Mouse (Mus musculus) lung, embryonic 14.5 days (tissue): Measurements from ENCODE around the gene Nfx1. TPM values are rescaled to one million over a fixed set of nuclear protein-coding genes. Genes with fewer than 3 reads are reported as not detected.

Source experiments
- ATAC-seq: fragments of 200-750 bp; cut with Nextera tagmentation; 2 replicates; pipeline ENCODE4 v1.8.0; 2017; ENCODE audit warnings: mild to moderate bottlenecking, moderate TSS enrichment, moderate library complexity; ENCODE audit not compliant: insufficient read depth
- DNase-seq: peaks from one replicate; pipeline ENCODE4 v3.0.0-alpha.2; 2015
- H3K27ac ChIP-seq: fragments of 300-500 bp; sonication (generic); 2 replicates; pipeline ENCODE4 v1.5.1; 2014; ENCODE audit warnings: low read depth, mild to moderate bottlenecking, moderate library complexity
- H3K27me3 ChIP-seq: fragments of 300-500 bp; sonication (generic); 2 replicates; pipeline ENCODE4 v1.6.1; 2014; ENCODE audit warnings: low read length, control low read depth; ENCODE audit not compliant: insufficient read depth
- H3K36me3 ChIP-seq: fragments of 300-500 bp; sonication (generic); 2 replicates; pipeline ENCODE4 v1.6.1; 2014; ENCODE audit warnings: control low read depth; ENCODE audit not compliant: insufficient read depth
- H3K4me1 ChIP-seq: fragments of 300-500 bp; sonication (generic); 2 replicates; pipeline ENCODE4 v1.6.1; 2014; ENCODE audit warnings: antibody characterized with exemption, control low read depth; ENCODE audit not compliant: insufficient read depth
- H3K4me2 ChIP-seq: fragments of 300-500 bp; sonication (generic); 2 replicates; pipeline ENCODE4 v1.6.1; 2014; ENCODE audit warnings: mild to moderate bottlenecking
- H3K4me3 ChIP-seq: fragments of 300-500 bp; sonication (generic); 2 replicates; pipeline ENCODE4 v1.5.1; 2014; ENCODE audit warnings: low read depth, low read length
- H3K9ac ChIP-seq: fragments of 300-500 bp; sonication (generic); 2 replicates; pipeline ENCODE4 v1.6.1; 2014
- H3K9me3 ChIP-seq: fragments of 300-500 bp; sonication (generic); 2 replicates; pipeline ENCODE4 v1.6.1; 2016; ENCODE audit warnings: low read depth, low read length, control low read depth
- CTCF ChIP-seq: IDR thresholded peaks from 2 replicates; pipeline ENCODE4 v1.5.1; 2016; ENCODE audit warnings: antibody characterized with exemption, low read depth
- WGBS: fragments of 180-500 bp; shearing (Covaris S2); extraction: QIAGEN DNeasy Blood & Tissue Kit; methylation state at CpG from one replicate; pipeline ENCODE4 v1.1.7; 2014; 5-methylcytosine and 5-hydroxymethylcytosine counted together
- polyA plus RNA-seq: library from polyadenylated mRNA; unstranded; fragments of >200 nt; fragmentation: Nextera tagmentation; extraction: Ambion mirVana; gene quantifications from 2 replicates; pipeline ENCODE4 v1.2.1, GENCODE M21; 2014

The Nfx1 gene
- polyA plus RNA-seq, 1 experiment from 2014 or later, result 95.7 TPM

DNA sequence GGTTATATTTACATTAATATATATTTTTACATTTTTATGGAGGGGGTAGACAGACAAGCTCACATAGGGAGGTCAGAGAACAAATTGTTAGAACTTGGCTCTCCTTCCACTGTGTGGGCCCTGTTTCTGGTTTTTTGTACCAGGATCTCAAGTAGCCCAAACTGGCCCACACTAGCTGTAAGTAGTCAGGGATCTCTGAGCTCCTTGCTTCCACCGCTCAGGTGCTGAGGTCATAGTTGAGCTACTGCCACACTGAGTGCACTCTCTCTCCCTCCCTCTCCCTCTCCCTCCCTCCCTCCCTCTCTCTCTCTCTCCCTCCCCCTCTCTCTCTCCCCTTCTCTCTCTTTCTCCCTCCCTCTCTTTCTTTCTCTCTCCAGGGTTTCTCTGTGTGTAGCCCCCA is 85.5 kb downstream of the Nfx1 start:
- Histone ChIP-seq H3K4me1 (peaks cover 8% of the 10 kb centered on the region; the same call in 1 of the 2 replicates), H3K9ac (no peak overlapping the region), H3K4me3 (no peak overlapping the region), H3K27ac (no peak overlapping the region), H3K36me3 (no peaks in the 10 kb centered on the region), H3K4me2 (no peak overlapping the region), H3K27me3 (no peaks in the 10 kb centered on the region), H3K9me3 (no peaks in the 10 kb centered on the region)
- ATAC-seq (no peak), DNase-seq (no peak)
- WGBS, result 38% methylated on average over 1 of the region's 1 CpGs
- TF ChIP-seq CTCF, result no peak

DNA sequence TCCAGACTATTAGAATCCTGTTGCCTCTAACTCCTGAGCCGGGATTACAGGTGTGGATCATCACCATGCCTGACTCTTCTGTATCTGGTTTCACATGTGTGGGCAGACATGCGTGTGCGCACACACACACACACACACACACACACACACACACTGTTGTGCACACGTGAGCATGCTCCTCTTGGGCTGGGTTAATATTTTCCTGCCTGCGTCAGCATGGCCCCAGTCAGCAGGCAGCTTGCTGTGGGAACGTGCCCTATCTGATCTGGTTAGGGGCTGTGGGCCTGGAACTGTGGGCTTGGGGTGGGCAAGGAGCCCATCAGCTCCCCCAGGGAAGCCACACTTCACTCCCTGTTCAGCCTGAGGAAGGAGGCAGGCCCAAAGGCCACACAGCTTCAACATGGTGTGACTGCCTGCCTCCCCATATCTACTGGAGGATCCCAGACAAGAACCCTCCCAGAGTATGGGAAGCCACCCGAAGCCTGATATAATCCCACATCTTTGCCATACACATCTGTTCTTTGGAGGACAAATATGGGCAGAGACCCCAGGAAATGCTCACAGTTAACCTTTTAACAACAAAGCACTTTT is 86.1 kb downstream of the Nfx1 start:
- TF ChIP-seq CTCF, result no peak
- no peaks in the 10 kb centered on the region for H3K27me3 ChIP-seq
- DNase-seq (no peak), ATAC-seq (no peak)
- no peaks in the 10 kb centered on the region for H3K36me3 ChIP-seq
- H3K27ac ChIP-seq, result no peak overlapping the region
- H3K9me3 ChIP-seq, result no peaks in the 10 kb centered on the region
- no peak overlapping the region for H3K4me3 ChIP-seq
- peaks cover 8% of the 10 kb centered on the region; the same call in 1 of the 2 replicates for H3K4me1 ChIP-seq
- no peak overlapping the region for H3K4me2 ChIP-seq
- 50% methylated on average over 7 of the region's 7 CpGs for WGBS
- no peak overlapping the region for H3K9ac ChIP-seq

DNA sequence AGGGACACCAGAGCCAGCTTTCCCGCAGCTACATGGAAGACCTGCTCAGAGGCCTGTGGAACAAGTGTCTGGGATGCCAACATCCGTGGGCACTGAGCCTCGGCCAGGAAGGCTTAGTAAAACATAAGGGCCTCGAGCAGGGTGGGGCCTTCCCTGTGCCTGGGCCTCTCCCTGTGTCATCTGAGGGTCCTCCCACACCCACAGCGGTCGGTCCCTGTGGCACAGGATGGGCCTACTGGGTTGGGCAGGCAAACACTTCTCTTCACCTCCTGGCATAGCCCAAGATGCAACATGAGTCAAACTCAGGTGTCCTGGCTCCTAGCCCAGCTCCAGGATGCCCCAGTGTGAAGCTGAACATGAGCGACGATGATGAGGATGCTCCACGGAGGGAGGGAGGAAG is 86.7 kb downstream of the Nfx1 start:
- no peaks in the 10 kb centered on the region for H3K36me3 ChIP-seq
- no peak overlapping the region for H3K4me3 ChIP-seq
- H3K4me2 ChIP-seq, result no peak overlapping the region
- H3K4me1 ChIP-seq, result peaks cover 8% of the 10 kb centered on the region; the same call in 1 of the 2 replicates
- DNase-seq (no peak), ATAC-seq (no peak)
- TF ChIP-seq CTCF, result no peak
- 63% methylated on average over 9 of the region's 9 CpGs for WGBS
- no peaks in the 10 kb centered on the region for H3K27me3 ChIP-seq
- no peak overlapping the region for H3K27ac ChIP-seq
- no peak overlapping the region for H3K9ac ChIP-seq
- no peaks in the 10 kb centered on the region for H3K9me3 ChIP-seq

DNA sequence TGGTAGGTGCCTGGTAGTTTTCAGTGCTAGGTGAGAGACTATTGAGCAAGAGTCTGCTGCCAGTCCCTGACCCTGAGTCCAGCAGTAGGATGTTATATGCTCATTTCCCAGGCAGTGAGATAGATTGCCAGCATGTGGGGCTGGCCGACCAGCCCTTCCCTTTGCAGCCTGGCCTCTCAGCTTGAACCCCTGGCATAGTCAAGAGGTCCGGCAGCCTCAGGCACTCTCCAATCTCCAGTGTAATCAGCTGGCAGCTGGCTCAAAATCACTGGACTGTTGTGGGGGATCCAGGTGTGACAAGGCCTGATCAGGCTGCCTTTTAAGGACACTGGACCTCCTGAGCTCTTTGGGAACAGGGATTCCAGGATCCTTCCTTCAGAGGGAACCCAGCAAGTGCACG is 92.6 kb downstream of the Nfx1 start:
- DNase-seq, result no peak
- Histone ChIP-seq H3K4me2 (no peak overlapping the region), H3K27me3 (no peaks in the 10 kb centered on the region), H3K4me3 (no peak overlapping the region), H3K9ac (no peak overlapping the region), H3K9me3 (no peaks in the 10 kb centered on the region), H3K4me1 (no peaks in the 10 kb centered on the region), H3K27ac (no peak overlapping the region), H3K36me3 (no peaks in the 10 kb centered on the region)
- 45% methylated on average over 3 of the region's 3 CpGs for WGBS
- no peak for ATAC-seq
- TF ChIP-seq CTCF, result no peak

GRCm38 (mm10) chr4:41063894-41064673 is 93.4 kb downstream of the Nfx1 start:
- 0 out of 2 replicates have a peak, but pooled peaks have one; percentile 21 for ATAC-seq
- Histone ChIP-seq H3K9me3 (no peaks in the 10 kb centered on the region), H3K4me1 (no peaks in the 10 kb centered on the region), H3K9ac (peak overlapping the region; percentile 2; the same call in 1 of the 2 replicates), H3K27me3 (no peaks in the 10 kb centered on the region), H3K27ac (no peak overlapping the region), H3K4me3 (no peak overlapping the region), H3K36me3 (no peaks in the 10 kb centered on the region), H3K4me2 (peak overlapping the region; percentile 43)
- TF ChIP-seq CTCF, result peak; percentile 59
- DNase-seq, result peak; percentile 48
- 15% methylated on average over 16 of the region's 16 CpGs for WGBS

DNA sequence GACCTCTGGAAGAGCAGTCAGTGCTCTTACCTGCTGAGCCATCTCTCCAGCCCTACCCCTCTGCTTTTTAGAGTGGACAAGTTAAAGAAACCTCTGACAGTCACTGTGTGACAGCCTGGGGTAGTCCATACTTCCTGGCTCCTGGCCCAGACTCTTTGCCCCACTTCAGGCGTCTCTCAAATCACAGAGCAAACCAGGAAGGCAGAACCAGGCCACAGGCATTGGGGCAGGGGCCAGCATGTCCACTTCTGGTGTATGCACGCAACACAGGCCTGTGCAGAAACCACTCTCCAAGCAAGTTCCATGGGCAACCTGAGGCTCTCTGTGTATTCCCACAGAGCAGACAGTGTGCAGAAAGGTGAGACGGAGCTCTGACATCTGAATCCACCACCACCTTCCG is 94.5 kb downstream of the Nfx1 start:
- H3K9me3 ChIP-seq, result no peaks in the 10 kb centered on the region
- H3K4me1 ChIP-seq, result no peaks in the 10 kb centered on the region
- no peak overlapping the region for H3K4me2 ChIP-seq
- H3K9ac ChIP-seq, result no peak overlapping the region
- no peaks in the 10 kb centered on the region for H3K27me3 ChIP-seq
- no peak for TF ChIP-seq CTCF
- 80% methylated on average over 4 of the region's 4 CpGs for WGBS
- ATAC-seq, result no peak
- H3K27ac ChIP-seq, result no peak overlapping the region
- H3K4me3 ChIP-seq, result no peak overlapping the region
- no peaks in the 10 kb centered on the region for H3K36me3 ChIP-seq
- no peak for DNase-seq
